Mouse (Mus musculus): Measurements from ENCODE around the gene Tpm1. TPM values are rescaled to one million over a fixed set of nuclear protein-coding genes. Genes with fewer than 3 reads are reported as not detected.
A peak's percentile ranks its signal among the peaks of the same experiment; 100 is the strongest.

Gene Tpm1
- polyA plus RNA-seq, 1 experiment from 2014 or later: 395 TPM

DNA sequence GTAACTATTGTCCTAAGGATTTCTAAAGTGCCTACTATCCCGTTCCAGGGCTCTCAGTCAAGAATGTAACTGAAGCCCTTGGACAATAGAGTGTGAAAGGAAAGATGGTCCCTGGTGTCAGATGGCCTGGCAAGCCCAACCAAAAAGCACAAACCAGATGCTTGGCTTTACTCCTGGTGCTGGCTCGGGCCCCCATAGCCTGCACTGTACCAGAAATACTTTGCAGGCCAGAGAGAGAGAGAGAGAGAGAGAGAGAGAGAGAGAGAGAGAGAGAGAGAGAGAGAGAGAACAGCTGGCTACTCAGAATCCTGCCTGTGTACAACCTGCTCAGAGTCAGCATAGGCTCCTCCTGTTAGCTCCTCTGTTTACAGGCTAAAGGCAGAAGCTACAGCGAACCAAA, 36.7 kb downstream of the Tpm1 start:
- Histone ChIP-seq H3K27ac (replicated peaks; ENCODE audit: low read depth, low read length) (no peak overlapping the region), H3K9ac (ENCODE audit: low read length) (no peak overlapping the region), H3K27me3 (ENCODE audit: control insufficient read depth, insufficient read depth, low read length) (no peaks in the 10 kb centered on the region), H3K36me3 (ENCODE audit: control insufficient read depth, insufficient read depth, low read length) (no peaks in the 10 kb centered on the region), H3K4me1 (ENCODE audit: control insufficient read depth, insufficient read depth, low read length) (peaks cover 9% of the 10 kb centered on the region), H3K4me2 (ENCODE audit: low read depth, severe bottlenecking) (no peak overlapping the region), H3K4me3 (ENCODE audit: low read depth, low read length) (no peak overlapping the region), H3K9me3 (ENCODE audit: control insufficient read depth, low read length) (no peaks in the 10 kb centered on the region)
- no peak for DNase-seq (ENCODE audit: low spot score)
- no peak for ATAC-seq (ENCODE audit: insufficient number of reproducible peaks, low FRiP score, low TSS enrichment, low read depth)
- 43% methylated on average over 3 of the region's 3 CpGs for WGBS

DNA sequence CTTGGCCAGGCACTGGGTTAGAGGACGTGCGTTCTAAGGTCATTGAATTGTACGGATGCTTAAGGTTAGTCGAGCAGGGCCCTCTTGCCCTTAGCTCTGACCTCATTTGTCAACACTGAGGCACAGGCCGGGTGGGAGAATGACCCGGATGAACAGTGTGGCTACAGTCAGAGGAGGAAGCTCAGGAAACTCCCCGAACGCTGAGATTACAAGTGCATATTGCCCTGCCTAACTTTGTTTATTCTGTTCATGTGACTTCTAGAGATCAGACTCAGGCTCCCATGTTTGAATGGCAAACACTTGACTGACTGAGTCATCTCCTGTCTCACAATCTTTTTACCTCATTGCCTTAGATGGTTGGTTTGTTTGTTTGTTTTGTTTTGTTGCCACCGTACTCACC, 37.7 kb downstream of the Tpm1 start:
- Histone ChIP-seq H3K36me3 (ENCODE audit: control insufficient read depth, insufficient read depth, low read length) (no peaks in the 10 kb centered on the region), H3K4me1 (ENCODE audit: control insufficient read depth, insufficient read depth, low read length) (peaks cover 9% of the 10 kb centered on the region), H3K27ac (replicated peaks; ENCODE audit: low read depth, low read length) (no peak overlapping the region), H3K4me2 (ENCODE audit: low read depth, severe bottlenecking) (no peak overlapping the region), H3K9ac (ENCODE audit: low read length) (no peak overlapping the region), H3K4me3 (ENCODE audit: low read depth, low read length) (no peak overlapping the region), H3K9me3 (ENCODE audit: control insufficient read depth, low read length) (no peaks in the 10 kb centered on the region), H3K27me3 (ENCODE audit: control insufficient read depth, insufficient read depth, low read length) (no peaks in the 10 kb centered on the region)
- 70% methylated on average over 9 of the region's 9 CpGs for WGBS
- DNase-seq (ENCODE audit: low spot score) (no peak), ATAC-seq (ENCODE audit: insufficient number of reproducible peaks, low FRiP score, low TSS enrichment, low read depth) (no peak)

DNA sequence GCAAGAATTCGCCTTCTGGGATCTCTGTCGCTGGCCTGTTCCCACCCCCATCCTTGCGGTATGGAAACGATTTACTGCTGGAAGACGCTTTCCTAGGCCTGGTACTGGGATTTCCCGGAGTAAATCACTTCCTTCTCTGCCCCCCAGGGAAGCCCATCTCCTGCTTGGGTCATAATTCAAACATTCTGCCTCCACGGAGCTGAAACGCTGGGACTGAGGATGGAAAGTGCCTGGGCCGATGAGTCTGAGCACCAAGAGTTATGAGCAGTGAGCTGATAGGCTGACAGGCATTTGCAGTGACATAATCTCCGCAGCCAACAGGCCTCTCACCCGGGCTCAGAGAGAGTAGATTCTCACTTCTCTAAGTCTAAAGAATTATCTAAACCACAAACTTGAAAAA, 40.4 kb downstream of the Tpm1 start:
- DNase-seq (ENCODE audit: low spot score) (peak; percentile 57), ATAC-seq (ENCODE audit: insufficient number of reproducible peaks, low FRiP score, low TSS enrichment, low read depth) (no peak)
- H3K27ac ChIP-seq (replicated peaks; ENCODE audit: low read depth, low read length): peak overlapping the region; percentile 61; the same call in 1 of the 2 replicates
- peaks cover 9% of the 10 kb centered on the region for H3K4me1 ChIP-seq (ENCODE audit: control insufficient read depth, insufficient read depth, low read length)
- 0 out of 2 replicates have a peak overlapping the region, but pooled peaks have one; percentile 11 for H3K4me2 ChIP-seq (ENCODE audit: low read depth, severe bottlenecking)
- H3K9me3 ChIP-seq (ENCODE audit: control insufficient read depth, low read length): no peaks in the 10 kb centered on the region
- H3K9ac ChIP-seq (ENCODE audit: low read length): no peak overlapping the region
- H3K4me3 ChIP-seq (ENCODE audit: low read depth, low read length): no peak overlapping the region
- no peaks in the 10 kb centered on the region for H3K27me3 ChIP-seq (ENCODE audit: control insufficient read depth, insufficient read depth, low read length)
- H3K36me3 ChIP-seq (ENCODE audit: control insufficient read depth, insufficient read depth, low read length): no peaks in the 10 kb centered on the region
- WGBS: 7% methylated on average over 11 of the region's 11 CpGs

DNA sequence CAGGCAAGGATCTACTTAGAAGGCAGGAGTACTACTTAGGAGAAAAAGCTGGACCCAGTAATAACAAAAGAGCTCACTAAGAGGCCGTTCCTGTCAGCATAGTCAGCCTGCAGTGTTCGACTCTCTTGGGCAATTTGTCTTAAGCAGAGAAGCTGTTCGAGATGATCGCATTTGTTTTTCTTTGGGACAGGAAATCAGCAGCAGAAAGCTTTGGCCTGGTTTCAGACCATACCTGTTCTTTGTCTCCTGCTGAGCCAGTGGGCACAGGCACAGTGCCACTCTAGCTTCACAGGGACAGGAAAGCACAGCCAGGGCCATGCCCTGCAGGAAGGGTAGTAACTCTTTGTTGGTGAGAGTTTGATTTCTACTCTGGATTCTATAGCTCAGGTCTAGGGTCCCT, 42.8 kb downstream of the Tpm1 start:
- H3K4me3 ChIP-seq (ENCODE audit: low read depth, low read length): no peak overlapping the region
- H3K4me2 ChIP-seq (ENCODE audit: low read depth, severe bottlenecking): no peak overlapping the region
- no peak overlapping the region for H3K27ac ChIP-seq (replicated peaks; ENCODE audit: low read depth, low read length)
- H3K9ac ChIP-seq (ENCODE audit: low read length): no peak overlapping the region
- H3K9me3 ChIP-seq (ENCODE audit: control insufficient read depth, low read length): no peaks in the 10 kb centered on the region
- H3K36me3 ChIP-seq (ENCODE audit: control insufficient read depth, insufficient read depth, low read length): no peaks in the 10 kb centered on the region
- peaks cover 7% of the 10 kb centered on the region for H3K4me1 ChIP-seq (ENCODE audit: control insufficient read depth, insufficient read depth, low read length)
- no peaks in the 10 kb centered on the region for H3K27me3 ChIP-seq (ENCODE audit: control insufficient read depth, insufficient read depth, low read length)
- ATAC-seq (ENCODE audit: insufficient number of reproducible peaks, low FRiP score, low TSS enrichment, low read depth): no peak
- 77% methylated on average over 4 of the region's 4 CpGs for WGBS
- no peak for DNase-seq (ENCODE audit: low spot score)

DNA sequence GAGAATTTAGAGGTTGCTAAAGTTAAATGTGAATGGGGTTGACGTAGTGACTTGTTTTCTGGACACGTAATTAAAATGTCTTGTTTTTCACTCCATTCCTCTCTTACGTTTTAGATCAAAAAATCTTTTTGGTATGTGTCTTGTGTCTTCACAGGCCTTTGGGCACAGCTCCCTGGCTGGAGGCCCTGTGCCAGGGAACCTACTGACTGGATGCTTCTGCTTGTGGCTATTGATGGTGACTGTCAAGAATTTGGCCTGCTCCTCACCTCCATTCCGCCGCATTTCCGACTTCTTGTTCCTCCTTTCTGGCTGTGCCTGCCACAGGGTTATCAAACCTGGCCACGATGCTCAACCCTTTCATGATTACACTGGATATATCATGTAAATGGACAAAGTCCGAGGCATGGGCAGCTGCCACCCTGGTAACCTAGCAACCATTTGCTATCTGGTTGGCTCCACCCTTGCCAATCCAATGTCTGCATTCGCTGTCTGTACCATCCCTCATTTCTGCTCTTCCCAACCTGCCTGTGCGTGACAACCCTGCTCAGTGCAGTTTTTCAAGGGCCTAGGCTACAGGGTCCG, 44.0 kb downstream of the Tpm1 start:
- H3K4me2 ChIP-seq (ENCODE audit: low read depth, severe bottlenecking): no peak overlapping the region
- no peak overlapping the region for H3K27ac ChIP-seq (replicated peaks; ENCODE audit: low read depth, low read length)
- no peaks in the 10 kb centered on the region for H3K36me3 ChIP-seq (ENCODE audit: control insufficient read depth, insufficient read depth, low read length)
- H3K9ac ChIP-seq (ENCODE audit: low read length): no peak overlapping the region
- H3K9me3 ChIP-seq (ENCODE audit: control insufficient read depth, low read length): no peaks in the 10 kb centered on the region
- DNase-seq (ENCODE audit: low spot score) (no peak), ATAC-seq (ENCODE audit: insufficient number of reproducible peaks, low FRiP score, low TSS enrichment, low read depth) (no peak)
- H3K27me3 ChIP-seq (ENCODE audit: control insufficient read depth, insufficient read depth, low read length): no peaks in the 10 kb centered on the region
- H3K4me1 ChIP-seq (ENCODE audit: control insufficient read depth, insufficient read depth, low read length): peaks cover 7% of the 10 kb centered on the region
- 85% methylated on average over 11 of the region's 11 CpGs for WGBS
- no peak overlapping the region for H3K4me3 ChIP-seq (ENCODE audit: low read depth, low read length)

DNA sequence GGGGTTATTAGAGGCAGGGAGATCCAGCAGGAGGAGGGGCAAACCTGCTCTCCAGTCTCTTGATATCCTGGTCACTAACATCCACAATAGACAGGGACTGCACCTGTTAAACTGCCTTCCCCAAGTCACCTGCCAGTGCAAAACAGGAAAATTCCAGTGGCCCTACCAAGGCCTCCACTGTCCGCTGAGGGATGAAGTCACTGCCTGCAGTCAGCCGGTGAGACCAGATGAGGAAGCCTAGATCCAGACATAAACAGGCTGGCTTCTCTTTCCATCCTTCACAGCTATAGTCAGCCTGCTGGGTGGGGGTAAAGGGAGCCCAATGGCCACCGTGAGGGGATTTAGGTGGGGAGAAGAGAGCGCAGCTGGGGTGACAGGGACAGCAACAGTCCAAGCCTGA, 45.5 kb downstream of the Tpm1 start:
- DNase-seq (ENCODE audit: low spot score) (no peak), ATAC-seq (ENCODE audit: insufficient number of reproducible peaks, low FRiP score, low TSS enrichment, low read depth) (no peak)
- Histone ChIP-seq H3K9me3 (ENCODE audit: control insufficient read depth, low read length) (no peaks in the 10 kb centered on the region), H3K36me3 (ENCODE audit: control insufficient read depth, insufficient read depth, low read length) (no peaks in the 10 kb centered on the region), H3K9ac (ENCODE audit: low read length) (no peak overlapping the region), H3K4me1 (ENCODE audit: control insufficient read depth, insufficient read depth, low read length) (peaks cover 4% of the 10 kb centered on the region), H3K4me3 (ENCODE audit: low read depth, low read length) (no peak overlapping the region), H3K27ac (replicated peaks; ENCODE audit: low read depth, low read length) (no peak overlapping the region), H3K27me3 (ENCODE audit: control insufficient read depth, insufficient read depth, low read length) (no peaks in the 10 kb centered on the region), H3K4me2 (ENCODE audit: low read depth, severe bottlenecking) (no peak overlapping the region)
- 58% methylated on average over 4 of the region's 4 CpGs for WGBS

DNA sequence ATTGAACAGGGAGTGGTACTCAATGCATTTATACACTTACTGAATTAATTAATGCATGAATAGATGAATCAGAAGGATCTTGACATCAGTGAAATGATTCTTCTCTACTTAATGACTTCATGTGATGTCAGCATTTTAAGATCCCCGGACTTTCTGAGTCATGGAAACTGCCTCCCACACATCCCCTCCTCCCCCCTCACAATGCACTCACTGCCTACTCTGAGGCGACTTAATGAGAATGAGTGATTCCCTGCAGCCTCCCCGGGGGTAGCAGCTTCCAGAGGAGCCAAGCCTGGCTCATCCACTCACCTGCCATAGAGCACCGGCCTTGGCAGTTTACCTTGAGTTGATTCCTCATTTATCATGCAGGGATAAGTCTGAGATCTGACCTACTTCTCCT, 46.0 kb downstream of the Tpm1 start:
- Histone ChIP-seq H3K27ac (replicated peaks; ENCODE audit: low read depth, low read length) (no peak overlapping the region), H3K27me3 (ENCODE audit: control insufficient read depth, insufficient read depth, low read length) (no peaks in the 10 kb centered on the region), H3K9me3 (ENCODE audit: control insufficient read depth, low read length) (no peaks in the 10 kb centered on the region), H3K9ac (ENCODE audit: low read length) (no peak overlapping the region), H3K4me3 (ENCODE audit: low read depth, low read length) (no peak overlapping the region), H3K36me3 (ENCODE audit: control insufficient read depth, insufficient read depth, low read length) (no peaks in the 10 kb centered on the region), H3K4me1 (ENCODE audit: control insufficient read depth, insufficient read depth, low read length) (no peaks in the 10 kb centered on the region; the same call in 1 of the 2 replicates), H3K4me2 (ENCODE audit: low read depth, severe bottlenecking) (no peak overlapping the region)
- DNase-seq (ENCODE audit: low spot score) (no peak), ATAC-seq (ENCODE audit: insufficient number of reproducible peaks, low FRiP score, low TSS enrichment, low read depth) (no peak)
- WGBS: 36% methylated on average over 4 of the region's 4 CpGs

DNA sequence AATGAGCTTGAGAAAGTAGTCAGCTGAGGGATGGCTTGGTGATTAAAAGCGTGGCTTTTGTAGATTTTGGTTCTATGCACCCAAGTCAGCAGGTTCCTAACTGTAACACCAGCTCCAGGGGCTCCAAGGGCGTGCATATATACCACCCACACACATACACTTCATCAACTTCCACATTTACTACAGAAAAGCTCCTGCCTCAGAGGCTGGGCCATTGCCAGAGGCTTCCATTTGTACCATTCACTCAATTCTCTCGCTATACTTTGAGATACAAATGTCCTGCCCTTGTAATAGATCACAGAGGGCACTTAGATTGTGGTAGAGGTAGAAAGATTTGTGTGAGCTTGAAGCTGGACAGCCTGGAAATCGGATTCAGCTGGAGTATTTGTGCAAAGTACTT, 47.7 kb downstream of the Tpm1 start:
- Histone ChIP-seq H3K4me3 (ENCODE audit: low read depth, low read length) (no peak overlapping the region), H3K4me1 (ENCODE audit: control insufficient read depth, insufficient read depth, low read length) (no peaks in the 10 kb centered on the region), H3K4me2 (ENCODE audit: low read depth, severe bottlenecking) (no peak overlapping the region), H3K36me3 (ENCODE audit: control insufficient read depth, insufficient read depth, low read length) (no peaks in the 10 kb centered on the region), H3K9ac (ENCODE audit: low read length) (no peak overlapping the region; the same call in 1 of the 2 replicates), H3K27ac (replicated peaks; ENCODE audit: low read depth, low read length) (no peak overlapping the region), H3K27me3 (ENCODE audit: control insufficient read depth, insufficient read depth, low read length) (no peaks in the 10 kb centered on the region), H3K9me3 (ENCODE audit: control insufficient read depth, low read length) (no peaks in the 10 kb centered on the region)
- ATAC-seq (ENCODE audit: insufficient number of reproducible peaks, low FRiP score, low TSS enrichment, low read depth) (no peak), DNase-seq (ENCODE audit: low spot score) (no peak)
- 84% methylated on average over 4 of the region's 4 CpGs for WGBS

DNA sequence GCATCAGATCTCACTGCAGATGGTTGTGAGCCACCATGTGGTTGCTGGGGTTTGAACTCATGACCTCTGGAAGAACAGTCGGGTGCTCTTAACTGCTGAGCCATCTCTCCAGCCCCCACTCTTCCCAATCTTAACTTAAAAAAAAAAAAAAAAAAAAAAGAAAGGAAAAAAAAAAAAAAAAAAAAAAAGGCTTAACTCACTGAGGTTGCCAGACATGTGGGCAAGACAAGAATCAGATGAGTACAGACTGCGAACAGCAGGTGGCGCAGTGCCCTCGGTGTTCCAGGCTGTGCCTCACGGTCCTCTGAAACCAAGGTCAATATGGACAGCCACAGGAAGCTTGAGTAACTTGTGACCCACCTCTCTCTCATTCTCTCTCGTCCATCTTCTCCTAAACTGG, 48.2 kb downstream of the Tpm1 start:
- H3K9me3 ChIP-seq (ENCODE audit: control insufficient read depth, low read length): no peaks in the 10 kb centered on the region
- H3K4me1 ChIP-seq (ENCODE audit: control insufficient read depth, insufficient read depth, low read length): no peaks in the 10 kb centered on the region
- 5% methylated on average over 6 of the region's 6 CpGs for WGBS
- H3K36me3 ChIP-seq (ENCODE audit: control insufficient read depth, insufficient read depth, low read length): no peaks in the 10 kb centered on the region
- DNase-seq (ENCODE audit: low spot score) (peak; percentile 94), ATAC-seq (ENCODE audit: insufficient number of reproducible peaks, low FRiP score, low TSS enrichment, low read depth) (no peak; the same call in 1 of the 2 replicates)
- no peak overlapping the region for H3K4me3 ChIP-seq (ENCODE audit: low read depth, low read length)
- H3K27me3 ChIP-seq (ENCODE audit: control insufficient read depth, insufficient read depth, low read length): no peaks in the 10 kb centered on the region
- no peak overlapping the region for H3K4me2 ChIP-seq (ENCODE audit: low read depth, severe bottlenecking)
- no peak overlapping the region for H3K9ac ChIP-seq (ENCODE audit: low read length)
- no peak overlapping the region for H3K27ac ChIP-seq (replicated peaks; ENCODE audit: low read depth, low read length)
